Mouse (Mus musculus) heart, postnatal 14 days (tissue): ENCODE data around the gene Pigl. TPM values are rescaled to one million over a fixed set of nuclear protein-coding genes. Genes with fewer than 3 reads are reported as not detected.

Source experiments
- DNase-seq, 2 experiments: peaks; one replicate each; pipeline ENCODE4 v3.0.0; 2021 to 2022
- intact Hi-C: fragments of 180-260 bp; cut with DNase I; formaldehyde crosslinking; loops from one replicate; pipeline ENCODE4 v1.15.1; 2025
- total RNA-seq, 2 experiments: library from RNA; stranded (reverse); gene quantifications; 2 replicates each; pipeline ENCODE4 v1.2.3; 2021

Pigl gene
- total RNA-seq, 2 experiments from 2014 or later = 3.8 to 4.3 TPM

GRCm38 (mm10) chr11:62553633-62554032 lies 95.4 kb downstream of the Pigl start:
- DNase-seq = no peak
- intact Hi-C loops = loop anchor here (2.0 to 5.0 kb wide), 2 partner anchors 21 to 96 kb away; partner anchors contain the start of genes Ncor1, Pigl and Trpv2

DNA sequence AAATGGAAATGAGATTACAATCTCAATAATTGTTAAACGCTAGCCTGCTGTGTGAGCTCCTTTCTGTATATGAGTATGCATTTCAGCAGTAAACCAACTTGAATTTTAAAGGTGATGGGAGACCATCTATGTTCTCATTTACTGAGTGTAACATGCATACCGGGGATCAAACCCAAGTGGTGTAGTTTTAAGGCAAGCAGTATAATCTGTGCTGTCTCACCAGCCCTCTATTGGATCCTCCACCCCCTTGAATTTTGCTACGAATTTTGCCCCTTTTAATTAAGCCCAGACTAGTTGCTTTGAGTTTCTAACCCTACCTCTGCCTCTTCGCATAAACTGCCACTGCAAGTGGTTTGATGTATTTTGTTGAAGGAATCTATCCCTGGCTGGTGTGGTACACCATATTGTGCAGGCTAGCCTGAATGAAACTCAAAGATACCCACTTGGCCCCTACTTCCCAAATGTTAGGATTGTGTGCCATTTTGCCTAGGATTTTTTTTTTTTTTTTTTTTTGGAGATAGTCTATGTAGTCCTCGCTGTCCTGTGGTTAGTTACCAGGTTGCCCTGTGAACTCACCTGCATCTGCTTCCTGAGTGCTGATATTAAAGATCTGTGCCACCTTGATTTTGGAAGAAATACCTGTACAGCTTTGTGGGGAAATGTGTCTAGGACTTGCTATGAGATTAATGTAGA lies 96.0 kb downstream of the Pigl start:
- intact Hi-C loops = loop anchor here (2.0 to 5.0 kb wide), 2 partner anchors 20 to 97 kb away; partner anchors contain the start of genes Ncor1, Pigl and Trpv2
- no peak for DNase-seq

DNA sequence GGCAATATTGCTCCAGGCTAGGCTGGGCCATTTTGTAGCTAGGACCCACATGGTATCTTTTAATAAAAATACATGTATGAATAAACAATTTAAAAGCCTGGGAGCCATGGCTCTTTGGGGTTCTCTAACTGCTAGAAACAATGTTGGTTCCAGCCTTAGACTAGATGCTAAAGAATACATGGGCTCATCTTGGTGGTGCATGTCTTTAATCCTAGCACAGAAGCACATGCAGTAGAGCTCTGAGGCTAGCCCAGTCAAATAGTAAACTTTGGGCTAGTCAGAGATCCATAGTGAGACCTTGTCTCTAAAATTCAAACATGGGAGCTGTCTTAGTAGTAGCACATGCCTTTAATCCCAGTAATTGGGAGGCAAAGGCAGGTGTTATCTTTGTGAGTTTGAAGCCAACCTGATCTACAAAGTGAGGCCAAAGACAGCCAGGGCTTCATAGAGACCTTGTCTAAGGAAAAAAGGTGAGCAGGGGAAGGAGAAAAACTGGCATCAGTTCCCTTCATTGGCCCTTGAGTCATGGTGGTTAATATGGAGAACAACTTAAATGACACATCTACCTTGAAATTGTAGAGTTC lies 96.8 kb downstream of the Pigl start:
- DNase-seq = no peak
- intact Hi-C loops = loop anchor here (2.0 to 5.0 kb wide), 2 partner anchors 20 to 98 kb away; partner anchors contain the start of genes Ncor1, Pigl and Trpv2

DNA sequence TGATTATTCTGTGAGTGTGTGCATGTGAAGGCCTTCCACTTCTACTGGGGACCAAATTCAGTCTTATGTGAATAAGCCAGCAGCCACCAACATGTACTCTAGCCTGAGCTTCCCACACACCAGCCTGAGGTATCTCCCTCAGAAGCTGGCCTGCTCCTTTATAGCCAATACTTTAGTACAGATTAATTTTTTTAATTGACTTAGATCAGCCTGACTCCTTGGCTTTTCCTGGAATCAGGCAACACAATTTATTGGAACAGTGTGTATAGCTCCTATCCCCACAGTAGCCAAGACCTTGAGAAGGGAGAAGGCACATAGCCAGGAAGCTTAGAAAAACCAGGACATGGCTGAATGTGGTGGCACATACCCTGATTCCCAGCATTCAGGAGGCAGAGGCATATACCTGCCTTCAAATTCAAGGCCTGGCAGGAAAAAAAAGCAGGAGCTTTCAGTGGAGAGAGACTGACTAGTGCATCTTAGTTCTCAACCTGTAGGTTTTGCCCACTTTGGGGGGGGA lies 97.7 kb downstream of the Pigl start:
- intact Hi-C loops = loop anchor here (2.0 kb wide), 1 partner anchor 19 kb away; the partner anchor contains the start of gene Trpv2
- no peak for DNase-seq

DNA sequence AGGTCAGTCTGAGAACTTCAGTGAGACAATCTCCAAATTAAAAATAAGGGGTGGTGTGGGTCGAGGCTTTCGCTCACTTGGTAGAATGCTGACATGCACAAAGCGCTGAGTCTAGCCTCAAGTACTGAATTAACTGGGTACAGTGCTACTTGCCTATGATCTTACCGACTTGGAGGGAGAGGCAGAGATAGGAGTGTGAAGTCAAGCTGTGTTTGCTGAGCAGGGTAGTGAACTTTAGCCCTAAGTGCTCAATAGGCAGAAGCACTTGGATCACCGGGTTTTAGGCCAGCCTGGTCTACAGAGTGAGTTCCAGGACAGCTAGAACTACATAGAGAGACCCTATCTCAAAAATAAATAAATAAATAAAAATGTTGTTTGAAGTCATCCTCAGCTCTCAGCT lies 98.9 kb downstream of the Pigl start:
- no peak for DNase-seq
- intact Hi-C loops = no loop called here

DNA sequence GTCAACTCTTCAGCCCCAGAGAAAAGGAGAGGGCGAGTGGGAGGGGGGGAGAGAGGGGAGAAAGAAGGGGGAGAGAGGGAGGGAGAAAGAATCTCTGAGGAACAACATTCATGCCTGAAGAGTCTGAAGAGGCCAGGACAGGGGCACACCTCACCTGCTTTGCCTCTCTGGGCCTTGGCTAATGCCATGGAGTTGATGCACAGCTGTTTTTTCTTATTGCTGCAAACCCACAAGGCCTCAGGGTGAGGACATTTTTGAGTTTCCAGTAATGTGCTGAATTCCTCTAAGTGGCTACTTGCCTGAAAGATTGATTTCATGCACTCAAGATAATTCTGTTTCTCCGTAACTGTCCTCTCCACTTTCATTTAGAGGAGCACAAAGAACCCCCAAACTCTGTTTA lies 99.9 kb downstream of the Pigl start:
- DNase-seq = no peak
- intact Hi-C loops = no loop called here

GRCm38 (mm10) chr11:62558961-62559646 lies 100.8 kb downstream of the Pigl start:
- intact Hi-C loops = no loop called here
- peak; percentile 58 to 59 for DNase-seq

DNA sequence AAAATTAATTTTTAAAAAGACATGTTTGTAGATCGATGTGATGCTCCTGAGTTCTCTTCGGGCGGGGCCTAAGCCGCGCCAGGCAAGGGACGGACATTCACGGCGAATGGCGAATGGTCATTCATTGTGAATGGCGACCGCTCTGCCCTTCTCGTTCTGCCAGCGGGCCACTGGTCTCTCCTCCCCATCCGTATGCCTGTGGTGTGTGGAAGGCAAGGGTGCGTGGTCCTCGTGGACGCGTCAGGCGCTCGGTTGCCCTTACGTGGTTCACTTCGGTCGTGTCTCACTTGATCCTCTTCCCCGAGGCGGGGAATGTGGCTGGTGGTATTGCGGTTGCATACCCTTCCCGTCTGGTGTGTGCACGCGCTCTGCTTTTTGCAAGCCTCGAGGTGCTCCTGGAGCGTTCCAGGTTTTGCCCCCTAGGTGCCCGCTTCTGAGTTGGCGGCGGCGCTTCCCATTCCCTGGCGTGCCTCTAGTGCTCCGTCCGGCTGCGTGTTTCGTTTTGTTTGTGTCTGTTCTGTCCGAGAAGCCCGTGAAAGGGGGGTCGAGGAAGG lies 102.3 kb downstream of the Pigl start:
- DNase-seq = peak; percentile 22 to 26
- intact Hi-C loops = no loop called here

DNA sequence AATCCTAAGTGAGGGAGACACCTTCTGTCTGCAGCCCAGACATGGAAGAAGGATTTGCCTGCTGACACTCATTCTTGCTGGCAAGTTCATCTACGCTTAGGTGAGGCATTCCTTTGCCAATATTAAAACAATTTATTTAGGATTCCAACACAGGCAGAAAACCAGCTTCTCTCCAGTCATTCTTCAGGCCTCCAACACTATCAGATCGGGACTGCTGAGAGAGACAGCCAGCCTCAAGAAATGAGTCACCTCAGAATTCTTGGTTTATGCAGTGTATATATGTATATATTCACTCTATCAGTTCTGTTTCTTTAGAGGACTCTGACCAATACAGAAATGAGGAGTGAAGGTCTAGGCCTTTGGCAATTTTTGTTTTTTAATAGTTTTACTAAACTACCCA lies 105.3 kb downstream of the Pigl start:
- intact Hi-C loops = no loop called here
- no peak for DNase-seq

Other genes with a start within 250 kb of the Pigl start
- gene Adora2b, start 209.5 kb upstream of the Pigl start, total RNA-seq = 1 to 10 TPM; 2.6 to 2.7 TPM
- gene Zswim7, start 177.1 kb upstream of the Pigl start, total RNA-seq = 10 to 100 TPM; 12.6 to 13.2 TPM
- gene Ttc19, start 177.0 kb upstream of the Pigl start, total RNA-seq = 10 to 100 TPM; 36.5 to 38.2 TPM
- 100 to 1,000 TPM; 132 to 136 TPM for gene Ncor1, start 81 bp downstream of the Pigl start, total RNA-seq
- gene Cenpv, start 80.8 kb downstream of the Pigl start, total RNA-seq = 10 to 100 TPM; 16.8 to 20.0 TPM
- 100 to 1,000 TPM; 658 to 665 TPM for gene Ubb, start 92.7 kb downstream of the Pigl start, total RNA-seq
- 1 to 10 TPM; 3.4 to 4.5 TPM for gene Trpv2, start 116.0 kb downstream of the Pigl start, total RNA-seq
- 1 to 10 TPM; 6.3 to 7.9 TPM for gene Lrrc75a, start 190.1 kb downstream of the Pigl start, total RNA-seq
- 10 to 100 TPM in 1 of 2 experiments, 1 to 10 TPM in 1; 10.0 to 10.3 TPM for gene Mmgt2, start 190.2 kb downstream of the Pigl start, total RNA-seq